Mouse (Mus musculus) brain, embryonic 18.5 days (tissue): Measurements from ENCODE around the gene Rps6ka2.
"Not testable (repeated sequence)": the region's sequence is repeated elsewhere in the genome, so short reads cannot be mapped to it uniquely, and the experiment has no call there.

Experiments
- DNase-seq: peaks from one replicate; pipeline ENCODE4 v3.0.0-alpha.2; 2012; ENCODE audit warnings: low read depth, low spot score

Gene Rps6ka2

GRCm38 (mm10) chr17:7170304-7171295, 685 bp downstream of the Rps6ka2 start:
- DNase-seq, result no peak

GRCm38 (mm10) chr17:7173331-7174028, 3.6 kb downstream of the Rps6ka2 start:
- DNase-seq, result no peak

GRCm38 (mm10) chr17:7175293-7175692, 5.4 kb downstream of the Rps6ka2 start:
- DNase-seq, result no peak

DNA sequence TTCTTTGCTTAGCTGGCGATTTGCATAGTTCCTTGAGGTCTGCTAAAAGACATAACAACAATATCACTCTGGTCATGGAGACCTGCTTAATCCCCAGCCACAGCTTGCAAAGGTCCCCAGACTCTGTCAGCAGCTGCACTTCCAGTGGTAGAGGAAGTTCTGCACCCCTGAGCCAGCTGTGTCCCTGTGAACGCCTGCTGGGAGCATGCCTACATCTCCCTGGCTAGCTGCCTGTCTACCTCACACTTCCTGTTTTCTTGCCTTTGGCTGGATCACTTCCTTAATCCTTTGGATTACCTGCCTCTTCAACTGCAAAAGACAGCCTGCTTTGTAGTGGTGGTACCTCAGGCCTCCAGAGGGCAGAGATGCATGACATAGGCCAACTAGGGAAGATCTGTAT, 6.5 kb downstream of the Rps6ka2 start:
- no peak for DNase-seq

- no peak for DNase-seq
Measured at GRCm38 (mm10) chr17:7178196-7178595, 8.3 kb downstream of the Rps6ka2 start.

DNA sequence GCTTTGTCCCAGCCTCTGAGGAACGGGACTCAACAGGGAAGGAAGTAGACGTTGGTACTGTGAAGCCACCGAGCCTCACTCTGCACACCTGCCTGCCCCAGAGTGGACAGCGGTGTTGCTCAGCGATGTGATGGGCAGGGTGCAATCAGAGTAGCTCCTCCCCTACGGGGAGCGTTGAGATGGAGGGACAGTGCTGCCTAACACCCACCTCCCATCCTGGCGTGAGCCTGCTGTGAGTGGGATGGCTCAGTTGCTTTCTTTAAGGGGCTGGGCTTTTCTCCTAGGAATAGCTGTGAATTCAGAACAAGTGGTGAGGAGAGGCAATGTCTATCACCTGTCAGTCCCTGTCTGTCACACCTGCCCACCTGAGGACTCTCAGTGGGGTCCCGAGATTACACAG, 12.3 kb downstream of the Rps6ka2 start:
- DNase-seq, result no peak

DNA sequence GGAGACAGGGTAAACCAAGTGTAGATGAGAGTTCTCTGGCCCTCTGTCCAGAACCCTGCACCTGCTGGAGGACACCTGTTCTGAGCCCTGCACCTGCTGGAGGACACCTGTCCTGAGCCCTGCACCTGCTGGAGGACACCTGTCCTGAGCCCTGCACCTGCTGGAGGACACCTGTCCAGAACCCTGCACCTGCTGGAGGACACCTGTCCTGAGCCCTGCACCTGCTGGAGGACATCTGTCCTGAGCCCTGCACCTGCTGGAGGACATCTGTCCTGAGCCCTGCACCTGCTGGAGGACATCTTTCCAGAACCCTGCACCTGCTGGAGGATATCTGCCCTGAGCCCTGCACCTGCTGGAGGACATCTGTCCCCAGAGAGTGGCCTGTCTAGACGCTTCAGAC, 17.1 kb downstream of the Rps6ka2 start:
- DNase-seq, result not testable (repeated sequence)

- DNase-seq, result no peak
Measured at GRCm38 (mm10) chr17:7189425-7189824, 19.5 kb downstream of the Rps6ka2 start.

- no peak for DNase-seq
Measured at GRCm38 (mm10) chr17:7189975-7190374, 20.1 kb downstream of the Rps6ka2 start.

DNA sequence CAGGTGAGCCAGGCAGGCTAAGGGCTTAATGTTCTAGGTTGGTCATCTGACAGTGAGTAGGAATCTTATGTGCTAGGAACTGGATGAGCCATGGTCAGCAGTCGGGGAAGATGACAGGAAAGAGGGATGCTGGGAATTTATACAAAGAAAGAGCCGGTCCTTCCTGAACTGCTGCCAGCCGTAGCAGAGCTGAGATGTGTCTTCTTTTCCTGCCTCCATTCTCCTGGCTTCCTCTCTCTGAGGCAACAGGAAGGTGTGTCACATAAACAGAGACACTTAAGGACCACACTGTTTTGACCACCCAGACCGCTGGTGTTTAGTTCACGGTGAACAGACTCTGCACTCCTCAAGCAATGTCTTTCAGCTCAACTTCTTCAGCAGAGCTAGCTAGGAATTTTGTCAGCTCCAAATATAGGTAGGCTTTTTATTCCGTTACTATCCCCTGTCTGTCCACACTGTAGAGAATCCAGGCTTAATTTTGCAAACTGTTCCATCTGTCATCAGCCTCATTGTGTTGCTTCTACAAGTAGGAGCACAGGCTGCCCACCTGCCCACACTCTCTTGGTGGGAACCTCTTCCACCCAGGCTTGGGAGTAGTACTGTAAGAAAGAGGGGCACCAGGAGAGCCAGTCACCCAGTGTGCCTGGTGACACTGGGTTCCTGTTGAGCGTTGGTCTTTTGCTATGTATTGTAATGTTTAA, 24.4 kb downstream of the Rps6ka2 start:
- no peak for DNase-seq

- no peak for DNase-seq
Measured at GRCm38 (mm10) chr17:7197121-7197925, 27.4 kb downstream of the Rps6ka2 start.

- no peak for DNase-seq
Measured at GRCm38 (mm10) chr17:7204771-7205406, 35.0 kb downstream of the Rps6ka2 start.

DNA sequence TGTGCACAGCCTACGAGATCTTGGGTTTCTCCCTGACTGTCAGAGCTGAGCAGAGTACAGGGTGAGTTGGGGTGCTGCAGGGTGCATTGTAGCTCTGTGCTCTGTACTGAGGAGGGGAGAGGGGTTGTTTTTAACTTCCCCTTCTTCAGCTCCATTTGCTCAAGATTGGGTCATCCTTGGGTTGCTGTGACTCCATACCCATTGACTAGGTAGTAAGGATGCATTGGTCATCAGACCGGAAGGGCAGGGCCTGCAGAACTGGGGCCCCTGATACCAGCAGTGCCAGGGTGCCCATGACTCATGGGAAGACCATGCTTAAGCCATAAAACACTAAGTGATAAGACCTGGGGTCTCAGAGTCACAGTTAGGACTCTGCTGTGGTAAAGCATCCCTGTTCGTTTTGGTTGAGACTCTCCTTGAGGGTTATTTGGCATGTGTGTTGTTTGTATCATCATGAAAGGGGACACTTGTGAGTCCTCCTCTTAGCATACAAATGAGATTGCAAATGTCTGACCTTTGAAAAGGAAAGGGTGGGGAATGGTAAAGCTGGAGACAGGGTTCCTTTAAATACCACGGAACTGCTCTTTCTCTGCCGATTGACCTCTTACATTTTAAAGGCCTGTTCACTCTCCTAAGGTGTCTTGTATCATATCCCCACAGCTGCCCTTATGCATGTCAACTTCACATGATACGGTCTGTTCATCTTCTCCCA, 36.7 kb downstream of the Rps6ka2 start:
- DNase-seq, result no peak

DNA sequence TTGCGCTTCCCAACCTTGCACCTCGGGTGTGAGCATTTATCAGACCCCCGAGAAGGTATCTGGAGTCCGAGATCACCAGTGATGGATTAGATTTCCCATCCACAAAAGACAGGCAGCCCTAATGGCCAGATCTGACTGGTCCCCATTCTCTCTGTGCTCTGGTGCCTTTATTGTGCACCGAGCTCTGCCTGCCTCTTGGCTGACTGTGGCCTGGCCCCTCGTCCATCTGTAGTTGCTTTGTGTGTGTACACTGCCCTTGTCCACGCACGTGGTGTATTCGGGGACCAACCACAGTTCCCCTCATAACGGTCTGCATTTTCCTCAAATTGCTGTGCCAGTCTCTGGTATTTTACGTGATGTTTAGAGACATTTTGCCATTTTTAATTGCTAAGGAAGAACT, 40.7 kb downstream of the Rps6ka2 start:
- no peak for DNase-seq

DNA sequence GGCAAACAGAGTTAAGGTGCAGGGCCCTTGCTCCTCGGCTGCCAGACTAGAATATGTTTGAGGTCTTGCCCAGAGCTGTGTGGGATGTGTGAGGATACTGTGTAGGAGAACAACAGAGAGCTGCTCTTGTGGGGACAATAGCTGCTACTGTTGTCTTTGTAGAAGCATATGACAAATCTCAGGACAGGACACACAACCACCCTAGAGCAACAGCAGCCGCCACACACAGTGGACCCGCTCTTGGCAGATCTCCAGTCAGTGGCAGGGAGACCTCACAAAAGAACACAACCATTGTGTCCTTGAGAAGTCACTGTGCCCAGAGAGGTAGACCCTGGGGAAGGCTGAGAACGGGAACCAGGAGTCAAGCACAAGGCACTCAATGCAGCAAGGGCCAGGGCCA, 42.0 kb downstream of the Rps6ka2 start:
- DNase-seq, result no peak

DNA sequence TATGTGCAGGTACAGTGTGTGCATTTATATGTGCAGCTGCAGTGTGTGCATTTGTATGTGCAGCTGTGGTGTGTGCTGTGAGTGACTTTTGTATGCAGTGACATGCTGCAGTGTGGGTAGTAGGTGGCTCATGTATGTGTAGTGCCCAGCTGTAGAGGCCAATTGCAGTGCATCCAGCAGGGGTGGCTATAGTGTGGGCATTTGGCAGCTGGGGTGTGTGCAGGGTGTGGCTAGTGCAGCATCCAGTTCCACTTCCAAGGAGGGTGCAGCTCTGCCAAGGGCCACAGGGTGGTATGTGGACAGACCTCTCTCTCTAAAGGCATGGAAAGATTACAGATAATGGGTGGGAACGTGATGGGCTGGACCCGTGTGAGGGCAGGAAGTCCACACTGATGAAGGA, 43.3 kb downstream of the Rps6ka2 start:
- no peak for DNase-seq

DNA sequence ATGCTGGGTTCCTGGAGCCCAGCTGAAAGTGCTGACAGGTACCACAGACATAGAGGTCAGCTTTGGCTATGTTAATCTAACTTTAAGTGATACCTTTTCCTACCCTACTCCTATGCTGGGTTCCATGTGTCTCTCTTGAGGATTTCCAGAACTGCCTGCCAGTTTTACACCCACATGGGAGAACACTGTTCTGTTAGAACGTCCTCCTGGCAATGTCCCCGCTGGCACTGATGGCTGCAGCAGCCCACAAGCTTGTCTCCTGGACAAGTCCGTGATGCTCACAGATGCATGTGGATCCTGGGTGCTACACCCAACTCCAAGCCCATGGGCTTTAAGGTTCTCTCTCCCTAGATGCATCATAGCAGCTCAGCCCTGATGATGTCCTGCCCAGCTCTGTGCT, 44.1 kb downstream of the Rps6ka2 start:
- DNase-seq, result no peak

GRCm38 (mm10) chr17:7217791-7218329, 47.9 kb downstream of the Rps6ka2 start:
- DNase-seq, result no peak

GRCm38 (mm10) chr17:7218396-7218795, 48.5 kb downstream of the Rps6ka2 start:
- no peak for DNase-seq
